Mouse (Mus musculus) forebrain, postnatal 0 days (tissue): Measurements from ENCODE around the gene Pstpip1. TPM values are rescaled to one million over a fixed set of nuclear protein-coding genes. Genes with fewer than 3 reads are reported as not detected.

ENCODE experiments used
- ATAC-seq: fragments of 200-750 bp; cut with Nextera tagmentation; 2 replicates; pipeline ENCODE4 v1.8.0; 2017; ENCODE audit warnings: mild to moderate bottlenecking, moderate library complexity
- DNase-seq: peaks from one replicate; pipeline ENCODE4 v3.0.0-alpha.2; 2015
- H3K27ac ChIP-seq: fragments of 300-500 bp; sonication (generic); 2 replicates; pipeline ENCODE4 v1.5.1; 2014; ENCODE audit warnings: low read depth, mild to moderate bottlenecking, antibody characterized with exemption, low read length, moderate library complexity, mixed read lengths
- H3K27me3 ChIP-seq: fragments of 300-500 bp; sonication (generic); 2 replicates; pipeline ENCODE4 v1.6.1; 2014; ENCODE audit warnings: mild to moderate bottlenecking, low read length, mixed read lengths; ENCODE audit not compliant: insufficient read depth
- H3K36me3 ChIP-seq: fragments of 300-500 bp; sonication (generic); 2 replicates; pipeline ENCODE4 v1.6.1; 2014; ENCODE audit warnings: mild to moderate bottlenecking, moderate library complexity; ENCODE audit not compliant: insufficient read depth
- H3K4me1 ChIP-seq: fragments of 300-500 bp; sonication (generic); 2 replicates; pipeline ENCODE4 v1.6.1; 2014; ENCODE audit warnings: antibody characterized with exemption; ENCODE audit not compliant: insufficient read depth
- H3K4me2 ChIP-seq: fragments of 300-500 bp; sonication (generic); 2 replicates; pipeline ENCODE4 v1.6.1; 2014; ENCODE audit warnings: low read depth, mild to moderate bottlenecking, moderate library complexity
- H3K4me3 ChIP-seq: fragments of 300-500 bp; sonication (generic); 2 replicates; pipeline ENCODE4 v1.5.1; 2014; ENCODE audit warnings: low read depth, low read length, mixed read lengths
- H3K9ac ChIP-seq: fragments of 300-500 bp; sonication (generic); 2 replicates; pipeline ENCODE4 v1.6.1; 2014; ENCODE audit warnings: mild to moderate bottlenecking
- H3K9me3 ChIP-seq: fragments of 300-500 bp; sonication (generic); 2 replicates; pipeline ENCODE4 v1.6.1; 2016; ENCODE audit warnings: low read length
- CTCF ChIP-seq: sonication (generic); IDR thresholded peaks from 2 replicates; pipeline ENCODE4 v1.5.1; 2016; ENCODE audit warnings: antibody characterized with exemption, control low read depth, low read depth
- WGBS: fragments of 180-500 bp; shearing (Covaris S2); extraction: QIAGEN DNeasy Blood & Tissue Kit; methylation state at CpG from one replicate; pipeline ENCODE4 v1.1.7; 2014; 5-methylcytosine and 5-hydroxymethylcytosine counted together
- polyA plus RNA-seq: library from polyadenylated mRNA; unstranded; fragments of >200 nt; fragmentation: Nextera tagmentation; extraction: Ambion mirVana; gene quantifications from 2 replicates; pipeline ENCODE4 v1.2.1, GENCODE M21; 2015
- total RNA-seq: library from RNA; depleted of rRNA; stranded (reverse); fragments of >200 nt; gene quantifications from 2 replicates; pipeline ENCODE4 v1.2.3, GENCODE M21; 2014

Pstpip1 gene
- total and polyA plus RNA-seq, 2 experiments from 2014 or later = 1.0 to 3.0 TPM

DNA sequence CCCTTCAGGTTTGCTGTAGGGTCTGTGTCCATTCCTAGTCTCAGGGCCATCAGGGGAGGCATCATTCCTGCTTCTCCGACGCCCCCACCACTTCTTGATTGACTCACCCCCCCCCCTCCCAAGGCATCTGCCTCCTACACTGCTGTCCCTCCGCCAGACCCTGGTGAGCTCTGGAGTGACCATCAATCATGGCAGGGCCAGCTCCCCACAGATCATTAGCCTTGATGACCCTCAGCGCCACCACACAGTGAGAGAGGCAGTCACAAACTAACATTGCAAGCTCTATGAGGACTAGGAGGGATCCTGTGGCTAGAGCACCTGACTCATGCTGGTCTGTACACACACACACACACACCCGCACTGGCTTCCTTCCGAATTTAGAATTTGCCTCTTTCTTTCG is 15.2 kb downstream of the Pstpip1 start:
- WGBS = 83% methylated on average over 7 of the region's 7 CpGs
- Histone ChIP-seq H3K9ac (no peak overlapping the region), H3K4me1 (no peaks in the 10 kb centered on the region), H3K9me3 (no peaks in the 10 kb centered on the region), H3K27ac (no peak overlapping the region), H3K36me3 (no peaks in the 10 kb centered on the region), H3K27me3 (no peaks in the 10 kb centered on the region), H3K4me3 (no peak overlapping the region), H3K4me2 (no peak overlapping the region)
- no peak for ATAC-seq
- TF ChIP-seq CTCF = no peak
- DNase-seq = no peak

DNA sequence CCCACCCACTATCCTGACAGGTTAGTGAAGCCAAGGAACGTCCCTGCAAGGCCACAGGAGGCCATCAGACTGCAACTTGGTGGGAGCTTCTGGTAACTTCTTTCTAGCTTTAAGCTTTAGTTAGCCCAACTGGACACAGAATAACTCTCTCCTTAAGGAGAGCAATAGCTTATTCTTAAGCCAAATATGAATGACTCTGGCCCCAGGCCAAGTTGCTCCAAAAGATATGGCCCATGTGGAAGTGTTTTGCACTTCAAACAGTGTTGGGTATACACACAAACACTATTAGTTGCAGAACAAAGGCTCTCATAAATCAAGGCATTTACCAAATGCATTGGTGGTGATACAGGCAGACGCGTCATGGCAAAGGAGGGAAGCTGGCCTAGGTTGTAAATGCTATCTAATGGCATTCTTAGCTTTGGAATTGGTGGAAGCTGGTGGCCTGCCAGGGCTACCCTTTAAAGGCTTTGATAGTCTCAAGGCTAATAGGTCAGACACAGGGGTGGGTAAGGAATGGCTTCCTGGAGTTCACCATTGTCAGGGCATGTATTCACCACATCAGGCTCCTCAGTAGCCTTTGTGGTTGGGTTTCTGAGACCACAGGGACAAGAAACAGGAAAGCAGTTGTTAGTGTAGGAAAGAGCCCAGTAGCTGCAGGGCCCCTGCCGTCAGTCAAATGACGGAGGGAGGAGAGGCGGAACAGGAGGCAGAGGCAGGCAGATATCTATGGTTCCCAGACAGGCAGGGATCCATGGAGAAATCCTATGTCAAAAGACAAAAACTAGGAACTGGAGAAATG is 16.7 kb downstream of the Pstpip1 start:
- no peak overlapping the region for H3K27ac ChIP-seq
- no peaks in the 10 kb centered on the region for H3K27me3 ChIP-seq
- DNase-seq (no peak), ATAC-seq (no peak)
- no peak overlapping the region for H3K4me2 ChIP-seq
- no peaks in the 10 kb centered on the region for H3K36me3 ChIP-seq
- WGBS = 58% methylated on average over 6 of the region's 6 CpGs
- H3K4me3 ChIP-seq = no peak overlapping the region
- H3K9me3 ChIP-seq = no peaks in the 10 kb centered on the region
- TF ChIP-seq CTCF = no peak
- no peak overlapping the region for H3K9ac ChIP-seq
- no peaks in the 10 kb centered on the region for H3K4me1 ChIP-seq

DNA sequence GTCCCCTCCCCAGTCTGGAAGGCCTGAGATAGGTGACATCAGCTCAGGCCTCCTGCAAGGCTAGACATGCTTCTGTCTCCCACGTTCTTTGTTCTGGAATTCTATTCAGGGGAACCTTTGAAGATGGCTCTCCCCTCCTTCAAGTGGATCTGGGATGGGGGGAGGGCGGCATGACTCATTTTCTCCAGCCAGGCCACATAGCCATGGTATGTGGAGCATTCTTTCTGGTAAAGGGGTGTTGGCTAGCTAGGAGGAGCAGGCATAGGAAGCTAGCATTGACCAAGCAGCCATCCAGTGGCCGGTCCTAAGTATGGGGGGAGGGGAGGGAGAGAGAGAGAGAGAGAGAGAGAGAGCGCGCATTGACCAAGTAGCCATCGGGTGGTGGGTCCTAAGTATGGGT is 17.8 kb downstream of the Pstpip1 start:
- Histone ChIP-seq H3K9ac (no peak overlapping the region), H3K9me3 (no peaks in the 10 kb centered on the region), H3K27ac (no peak overlapping the region), H3K27me3 (no peaks in the 10 kb centered on the region), H3K4me2 (no peak overlapping the region), H3K36me3 (no peaks in the 10 kb centered on the region), H3K4me3 (no peak overlapping the region), H3K4me1 (no peaks in the 10 kb centered on the region)
- no peak for TF ChIP-seq CTCF
- ATAC-seq (no peak), DNase-seq (no peak)
- WGBS = 72% methylated on average over 6 of the region's 6 CpGs

- 80% methylated on average over 5 of the region's 5 CpGs for WGBS
- TF ChIP-seq CTCF = no peak
- DNase-seq = no peak
Observed at GRCm38 (mm10) chr9:56108174-56108573, 18.4 kb downstream of the Pstpip1 start.

DNA sequence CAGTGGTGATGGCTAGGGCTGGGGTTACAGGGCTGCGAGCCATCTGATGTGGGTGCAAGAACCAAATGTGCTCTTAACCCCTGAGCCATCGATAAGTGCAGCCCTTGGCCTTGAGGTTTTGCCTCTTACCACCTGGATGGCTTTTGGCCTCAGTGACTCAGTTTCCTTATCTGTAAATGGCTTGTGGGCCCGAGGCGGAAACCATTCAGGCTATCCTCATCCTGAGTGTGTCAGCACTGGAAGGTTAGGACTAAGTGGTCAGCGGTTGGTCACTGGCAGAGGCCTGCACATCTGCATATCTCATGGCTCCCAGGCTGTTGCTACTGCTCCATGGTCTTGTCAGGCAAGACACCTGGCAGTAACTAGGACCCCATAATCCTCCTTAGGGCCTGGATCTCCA is 28.3 kb downstream of the Pstpip1 start:
- peaks cover 6% of the 10 kb centered on the region for H3K4me1 ChIP-seq
- H3K36me3 ChIP-seq = no peaks in the 10 kb centered on the region
- no peak for TF ChIP-seq CTCF
- H3K27ac ChIP-seq = no peak overlapping the region
- no peaks in the 10 kb centered on the region for H3K9me3 ChIP-seq
- ATAC-seq (no peak), DNase-seq (no peak)
- H3K4me2 ChIP-seq = peak overlapping the region; percentile 48; the same call in 1 of the 2 replicates
- no peak overlapping the region for H3K9ac ChIP-seq
- no peaks in the 10 kb centered on the region for H3K27me3 ChIP-seq
- H3K4me3 ChIP-seq = no peak overlapping the region
- WGBS = 81% methylated on average over 5 of the region's 5 CpGs

More at GRCm38 (mm10) chr9:56108174-56108573, 18.4 kb downstream of the Pstpip1 start:
- no peaks in the 10 kb centered on the region for H3K9me3 ChIP-seq
- no peaks in the 10 kb centered on the region for H3K27me3 ChIP-seq
- H3K9ac ChIP-seq = no peak overlapping the region
- H3K4me1 ChIP-seq = no peaks in the 10 kb centered on the region
- H3K27ac ChIP-seq = no peak overlapping the region
- H3K4me2 ChIP-seq = no peak overlapping the region
- no peaks in the 10 kb centered on the region for H3K36me3 ChIP-seq
- H3K4me3 ChIP-seq = no peak overlapping the region
- ATAC-seq = no peak

GRCm38 (mm10) chr9:56118582-56118981 is 28.8 kb downstream of the Pstpip1 start:
- peak; percentile 91 for ATAC-seq
- no peaks in the 10 kb centered on the region for H3K36me3 ChIP-seq
- no peaks in the 10 kb centered on the region for H3K27me3 ChIP-seq
- H3K4me3 ChIP-seq = peak overlapping the region; percentile 16
- H3K4me1 ChIP-seq = peaks cover 6% of the 10 kb centered on the region
- H3K4me2 ChIP-seq = peak overlapping the region; percentile 48
- DNase-seq = peak; percentile 93
- TF ChIP-seq CTCF = peak; percentile 98
- H3K9me3 ChIP-seq = no peaks in the 10 kb centered on the region
- no peak overlapping the region for H3K9ac ChIP-seq
- WGBS = 6% methylated on average over 14 of the region's 14 CpGs
- no peak overlapping the region for H3K27ac ChIP-seq

GRCm38 (mm10) chr9:56119651-56120050 is 29.9 kb downstream of the Pstpip1 start:
- Histone ChIP-seq H3K9ac (no peak overlapping the region), H3K9me3 (no peaks in the 10 kb centered on the region), H3K27ac (no peak overlapping the region), H3K4me3 (no peak overlapping the region), H3K36me3 (no peaks in the 10 kb centered on the region), H3K4me2 (no peak overlapping the region), H3K27me3 (no peaks in the 10 kb centered on the region), H3K4me1 (peaks cover 6% of the 10 kb centered on the region)
- 70% methylated on average over 2 of the region's 2 CpGs for WGBS
- DNase-seq (no peak), ATAC-seq (no peak)
- peak; percentile 23; the same call in 1 of the 2 replicates for TF ChIP-seq CTCF
